Mouse (Mus musculus): ENCODE results near the gene Renbp. TPM values are rescaled to one million over a fixed set of nuclear protein-coding genes. Genes with fewer than 3 reads are reported as not detected.
A peak's percentile ranks its signal among the peaks of the same experiment; 100 is the strongest.

Renbp gene
- polyA plus RNA-seq, 1 experiment from 2014 or later = 38.8 TPM

GRCm38 (mm10) chrX:73941860-73942259, 11.2 kb upstream of the Renbp start:
- no peaks in the 10 kb centered on the region for H3K4me1 ChIP-seq (ENCODE audit: control insufficient read depth, insufficient read depth, low read length)
- H3K36me3 ChIP-seq (ENCODE audit: control insufficient read depth, insufficient read depth, low read length) = peaks cover 50% of the 10 kb centered on the region
- no peak overlapping the region for H3K4me2 ChIP-seq (replicated peaks; ENCODE audit: low read depth, low read length)
- WGBS = 84% methylated on average over 2 of the region's 2 CpGs
- no peak overlapping the region for H3K4me3 ChIP-seq (ENCODE audit: low read length)
- no peak for ATAC-seq (ENCODE audit: low FRiP score, low TSS enrichment)
- H3K9me3 ChIP-seq (ENCODE audit: control insufficient read depth, low read length) = no peaks in the 10 kb centered on the region
- no peaks in the 10 kb centered on the region for H3K27me3 ChIP-seq (ENCODE audit: control insufficient read depth, insufficient read depth, low read length)
- H3K9ac ChIP-seq (ENCODE audit: low read depth, low read length) = no peak overlapping the region
- H3K27ac ChIP-seq (ENCODE audit: low read depth, low read length) = no peak overlapping the region

GRCm38 (mm10) chrX:73931871-73932270, 1.2 kb upstream of the Renbp start:
- WGBS = 85% methylated on average over 2 of the region's 2 CpGs
- Histone ChIP-seq H3K9ac (ENCODE audit: low read depth, low read length) (no peak overlapping the region), H3K27me3 (ENCODE audit: control insufficient read depth, insufficient read depth, low read length) (no peaks in the 10 kb centered on the region), H3K4me3 (ENCODE audit: low read length) (no peak overlapping the region), H3K9me3 (ENCODE audit: control insufficient read depth, low read length) (no peaks in the 10 kb centered on the region), H3K27ac (ENCODE audit: low read depth, low read length) (no peak overlapping the region), H3K4me1 (ENCODE audit: control insufficient read depth, insufficient read depth, low read length) (no peaks in the 10 kb centered on the region), H3K36me3 (ENCODE audit: control insufficient read depth, insufficient read depth, low read length) (no peaks in the 10 kb centered on the region), H3K4me2 (replicated peaks; ENCODE audit: low read depth, low read length) (no peak overlapping the region)
- ATAC-seq (ENCODE audit: low FRiP score, low TSS enrichment) = no peak

DNA sequence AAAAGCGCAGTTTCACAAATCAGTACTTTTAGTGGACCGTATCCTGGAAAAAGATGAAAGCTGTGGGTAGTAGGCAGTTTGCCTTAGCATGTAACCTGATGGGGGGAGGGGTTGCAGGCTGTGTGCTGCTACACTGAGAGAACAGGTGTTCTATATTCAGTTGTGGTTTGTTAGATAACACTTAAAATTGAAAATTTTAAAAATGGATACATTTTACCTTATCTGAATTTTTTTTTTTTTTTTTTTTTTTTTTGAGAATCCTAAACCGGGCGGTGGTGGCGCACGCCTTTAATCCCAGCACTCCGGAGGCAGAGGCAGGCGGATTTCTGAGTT, 8.1 kb downstream of the Renbp start:
- H3K27ac ChIP-seq (ENCODE audit: low read depth, low read length) = peak overlapping the region; percentile 67; the same call in 1 of the 2 replicates
- no peaks in the 10 kb centered on the region for H3K4me1 ChIP-seq (ENCODE audit: control insufficient read depth, insufficient read depth, low read length)
- ATAC-seq (ENCODE audit: low FRiP score, low TSS enrichment) = peak; percentile 25; the same call in 1 of the 2 replicates

DNA sequence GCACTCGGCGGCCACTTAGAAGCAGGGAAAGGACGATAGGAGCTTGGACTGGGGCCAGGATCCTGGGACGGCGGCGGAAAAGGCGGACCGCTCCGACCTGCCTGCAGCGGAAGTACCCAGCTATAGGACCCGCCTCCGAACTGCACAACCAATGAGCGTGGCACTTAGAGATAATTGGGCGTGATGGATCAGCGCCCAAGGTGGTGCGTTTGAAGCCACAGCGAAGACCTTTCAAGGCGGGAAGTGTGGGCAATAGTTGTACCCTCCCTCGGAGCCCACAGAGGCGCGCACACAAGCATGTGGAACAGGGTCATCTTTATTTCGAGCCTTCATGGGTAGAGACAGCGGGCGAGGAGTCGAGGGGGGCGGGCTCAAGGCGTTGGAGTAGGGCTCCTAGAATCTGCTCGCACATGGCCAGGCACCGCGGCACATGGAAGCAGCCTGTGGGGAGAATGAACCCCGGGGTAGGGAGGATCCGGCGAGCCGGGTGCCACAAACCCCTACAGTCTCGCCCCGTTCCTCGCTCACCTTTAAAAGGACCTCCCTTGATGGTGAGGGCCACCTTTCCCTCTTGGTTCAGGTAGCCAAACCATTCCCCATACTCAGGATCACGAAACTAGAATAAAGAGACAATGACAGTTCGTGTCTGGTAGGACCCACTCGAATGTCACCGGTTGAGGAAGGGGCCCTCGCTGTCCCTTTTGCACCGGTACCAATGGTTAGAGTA, 8.7 kb downstream of the Renbp start, which contains the start of the genes Arhgap4 and Naa10:
Gene Arhgap4, minus strand, starts transcription at position 48 of the 727 bp plus-strand sequence.
Gene Naa10, minus strand, starts transcription at position 122 of the 727 bp plus-strand sequence.
- peak within 1 kb of the TSS; percentile 52 for H3K4me2 ChIP-seq (replicated peaks; ENCODE audit: low read depth, low read length)
- H3K27me3 ChIP-seq (ENCODE audit: control insufficient read depth, insufficient read depth, low read length) = no peaks in the 10 kb centered on the region
- peak within 1 kb of the TSS; percentile 60 for H3K4me3 ChIP-seq (ENCODE audit: low read length)
- no peaks in the 10 kb centered on the region for H3K9me3 ChIP-seq (ENCODE audit: control insufficient read depth, low read length)
- H3K9ac ChIP-seq (ENCODE audit: low read depth, low read length) = peak within 1 kb of the TSS; percentile 68
- ATAC-seq (ENCODE audit: low FRiP score, low TSS enrichment) = peak; percentile 99
- no peaks in the 10 kb centered on the region for H3K4me1 ChIP-seq (ENCODE audit: control insufficient read depth, insufficient read depth, low read length)
- peak within 1 kb of the TSS; percentile 80 for H3K27ac ChIP-seq (ENCODE audit: low read depth, low read length)
- 31% methylated on average over 43 of the region's 43 CpGs for WGBS
- peaks cover 16% of the 10 kb centered on the region for H3K36me3 ChIP-seq (ENCODE audit: control insufficient read depth, insufficient read depth, low read length)

More for the DNA sequence above, 8.1 kb downstream of the Renbp start:
- H3K36me3 ChIP-seq (ENCODE audit: control insufficient read depth, insufficient read depth, low read length) = peaks cover 16% of the 10 kb centered on the region
- 81% methylated on average over 8 of the region's 8 CpGs for WGBS
- no peaks in the 10 kb centered on the region for H3K9me3 ChIP-seq (ENCODE audit: control insufficient read depth, low read length)
- H3K4me3 ChIP-seq (ENCODE audit: low read length) = peak overlapping the region; percentile 60
- H3K4me2 ChIP-seq (replicated peaks; ENCODE audit: low read depth, low read length) = peak overlapping the region; percentile 52
- H3K27me3 ChIP-seq (ENCODE audit: control insufficient read depth, insufficient read depth, low read length) = no peaks in the 10 kb centered on the region
- peak overlapping the region; percentile 55; the same call in 1 of the 2 replicates for H3K9ac ChIP-seq (ENCODE audit: low read depth, low read length)

DNA sequence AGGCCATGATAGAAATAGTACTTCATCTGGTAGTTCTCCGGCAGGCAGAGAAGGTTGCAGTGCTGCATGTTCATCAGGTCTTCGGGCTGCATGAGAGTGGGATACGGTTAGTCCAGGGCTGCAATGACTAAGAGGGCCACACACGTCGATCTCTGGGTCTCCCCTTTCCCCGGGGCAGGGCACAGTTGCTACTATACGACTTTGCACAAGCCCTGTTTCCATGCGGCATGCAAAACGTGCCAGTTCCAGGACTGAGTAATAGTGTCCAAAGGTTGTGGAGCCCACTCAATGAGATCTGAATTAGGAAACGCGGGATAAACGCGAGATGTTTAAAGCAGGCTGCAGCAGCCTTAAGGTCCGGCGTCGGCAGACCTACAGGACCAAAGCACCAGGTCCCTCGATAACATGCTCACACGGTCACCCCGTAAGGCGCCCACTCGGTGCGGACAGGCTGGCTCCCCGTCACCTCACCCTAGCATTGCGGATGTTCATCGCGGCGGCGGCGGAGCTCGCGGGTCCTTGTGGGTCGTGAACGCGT, 9.3 kb downstream of the Renbp start:
- H3K9ac ChIP-seq (ENCODE audit: low read depth, low read length) = peak overlapping the region; percentile 68
- H3K27ac ChIP-seq (ENCODE audit: low read depth, low read length) = peak overlapping the region; percentile 80
- H3K4me1 ChIP-seq (ENCODE audit: control insufficient read depth, insufficient read depth, low read length) = no peaks in the 10 kb centered on the region
- no peaks in the 10 kb centered on the region for H3K27me3 ChIP-seq (ENCODE audit: control insufficient read depth, insufficient read depth, low read length)
- H3K4me2 ChIP-seq (replicated peaks; ENCODE audit: low read depth, low read length) = peak overlapping the region; percentile 51
- H3K36me3 ChIP-seq (ENCODE audit: control insufficient read depth, insufficient read depth, low read length) = peaks cover 16% of the 10 kb centered on the region
- ATAC-seq (ENCODE audit: low FRiP score, low TSS enrichment) = peak; percentile 17; the same call in 1 of the 2 replicates
- no peaks in the 10 kb centered on the region for H3K9me3 ChIP-seq (ENCODE audit: control insufficient read depth, low read length)
- H3K4me3 ChIP-seq (ENCODE audit: low read length) = peak overlapping the region; percentile 60
- 35% methylated on average over 34 of the region's 34 CpGs for WGBS

DNA sequence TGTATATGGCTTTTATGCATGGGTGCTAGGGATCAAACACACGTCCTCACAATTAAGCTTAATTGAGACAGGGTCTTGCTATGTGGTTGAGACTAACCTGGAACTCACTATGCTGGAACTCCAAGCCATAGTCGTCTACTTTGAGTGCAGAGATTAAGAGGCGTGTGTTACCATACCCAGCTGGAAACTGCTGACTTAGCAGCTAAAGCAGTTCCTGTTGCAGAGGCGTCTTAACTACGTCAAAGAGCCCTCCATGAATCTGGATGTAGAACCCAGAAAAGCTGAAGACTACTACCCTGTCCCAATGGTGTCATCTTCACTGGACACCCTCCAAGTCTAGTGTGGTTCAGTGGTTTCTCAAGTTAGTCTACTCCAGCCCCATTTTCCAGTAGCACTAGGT, 12.0 kb downstream of the Renbp start:
- no peaks in the 10 kb centered on the region for H3K4me1 ChIP-seq (ENCODE audit: control insufficient read depth, insufficient read depth, low read length)
- peaks cover 14% of the 10 kb centered on the region for H3K36me3 ChIP-seq (ENCODE audit: control insufficient read depth, insufficient read depth, low read length)
- 86% methylated on average over 5 of the region's 5 CpGs for WGBS
- H3K4me3 ChIP-seq (ENCODE audit: low read length) = no peak overlapping the region
- H3K27ac ChIP-seq (ENCODE audit: low read depth, low read length) = no peak overlapping the region
- no peaks in the 10 kb centered on the region for H3K9me3 ChIP-seq (ENCODE audit: control insufficient read depth, low read length)
- no peaks in the 10 kb centered on the region for H3K27me3 ChIP-seq (ENCODE audit: control insufficient read depth, insufficient read depth, low read length)
- H3K9ac ChIP-seq (ENCODE audit: low read depth, low read length) = no peak overlapping the region
- H3K4me2 ChIP-seq (replicated peaks; ENCODE audit: low read depth, low read length) = no peak overlapping the region
- no peak for ATAC-seq (ENCODE audit: low FRiP score, low TSS enrichment)

- Histone ChIP-seq H3K4me2 (replicated peaks; ENCODE audit: low read depth, low read length) (no peak overlapping the region), H3K27ac (ENCODE audit: low read depth, low read length) (no peak overlapping the region), H3K9ac (ENCODE audit: low read depth, low read length) (no peak overlapping the region), H3K4me1 (ENCODE audit: control insufficient read depth, insufficient read depth, low read length) (no peaks in the 10 kb centered on the region), H3K9me3 (ENCODE audit: control insufficient read depth, low read length) (no peaks in the 10 kb centered on the region), H3K27me3 (ENCODE audit: control insufficient read depth, insufficient read depth, low read length) (no peaks in the 10 kb centered on the region), H3K4me3 (ENCODE audit: low read length) (no peak overlapping the region), H3K36me3 (ENCODE audit: control insufficient read depth, insufficient read depth, low read length) (peaks cover 14% of the 10 kb centered on the region)
- no peak for ATAC-seq (ENCODE audit: low FRiP score, low TSS enrichment)
- 87% methylated on average over 8 of the region's 8 CpGs for WGBS
Measured at GRCm38 (mm10) chrX:73916945-73917344, 13.7 kb downstream of the Renbp start.

DNA sequence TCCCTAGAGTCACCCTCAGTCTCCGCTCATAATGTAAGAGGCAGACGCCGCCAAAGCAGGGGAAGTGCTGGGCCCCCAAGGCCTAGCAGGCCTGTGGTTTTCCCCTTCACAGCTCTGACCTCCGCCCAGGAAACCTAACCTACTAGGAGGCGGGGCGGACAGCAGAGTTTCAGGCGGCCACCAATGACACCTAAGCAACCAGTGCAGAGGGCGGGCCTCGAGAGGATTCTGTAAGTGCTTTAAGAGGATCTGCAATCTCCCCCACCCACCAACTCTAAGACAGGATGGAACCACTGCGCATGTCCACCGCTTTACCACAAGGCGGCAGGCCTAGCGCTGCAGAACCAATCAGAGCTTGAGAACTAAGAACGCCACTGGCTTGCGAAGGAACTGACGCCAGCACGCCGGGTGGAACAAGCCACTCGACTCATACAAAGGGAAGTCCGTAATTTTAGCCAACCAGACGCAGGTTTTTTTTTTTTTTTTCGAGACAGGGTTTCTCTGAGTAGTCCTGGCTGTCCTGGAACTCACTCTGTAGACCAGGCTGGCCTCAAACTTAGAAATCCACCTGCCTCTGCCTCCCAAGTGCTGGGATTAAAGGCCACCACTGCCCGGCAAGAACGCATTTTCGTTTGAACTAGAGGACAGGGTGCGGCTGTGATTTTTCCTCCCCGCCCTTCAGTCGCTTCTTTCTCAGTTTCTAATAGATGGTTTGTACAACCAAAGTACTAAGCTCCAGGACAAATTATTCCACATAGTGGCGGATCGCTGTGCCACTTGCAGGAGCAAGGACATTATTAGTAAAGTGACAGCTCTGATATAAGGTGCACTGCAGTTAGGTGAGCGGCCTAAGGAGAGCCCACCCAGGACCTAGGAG, 15.6 kb downstream of the Renbp start:
- peaks cover 14% of the 10 kb centered on the region for H3K36me3 ChIP-seq (ENCODE audit: control insufficient read depth, insufficient read depth, low read length)
- peak overlapping the region; percentile 59 for H3K27ac ChIP-seq (ENCODE audit: low read depth, low read length)
- H3K4me1 ChIP-seq (ENCODE audit: control insufficient read depth, insufficient read depth, low read length) = no peaks in the 10 kb centered on the region
- peak; percentile 97 for ATAC-seq (ENCODE audit: low FRiP score, low TSS enrichment)
- no peak overlapping the region for H3K9ac ChIP-seq (ENCODE audit: low read depth, low read length)
- no peaks in the 10 kb centered on the region for H3K9me3 ChIP-seq (ENCODE audit: control insufficient read depth, low read length)
- H3K4me3 ChIP-seq (ENCODE audit: low read length) = no peak overlapping the region; the same call in 1 of the 2 replicates
- no peaks in the 10 kb centered on the region for H3K27me3 ChIP-seq (ENCODE audit: control insufficient read depth, insufficient read depth, low read length)
- WGBS = 38% methylated on average over 31 of the region's 31 CpGs
- H3K4me2 ChIP-seq (replicated peaks; ENCODE audit: low read depth, low read length) = peak overlapping the region; percentile 31
